22 mouse cellular contexts compared by ENCODE assay signal in the genomic region with DNA sequence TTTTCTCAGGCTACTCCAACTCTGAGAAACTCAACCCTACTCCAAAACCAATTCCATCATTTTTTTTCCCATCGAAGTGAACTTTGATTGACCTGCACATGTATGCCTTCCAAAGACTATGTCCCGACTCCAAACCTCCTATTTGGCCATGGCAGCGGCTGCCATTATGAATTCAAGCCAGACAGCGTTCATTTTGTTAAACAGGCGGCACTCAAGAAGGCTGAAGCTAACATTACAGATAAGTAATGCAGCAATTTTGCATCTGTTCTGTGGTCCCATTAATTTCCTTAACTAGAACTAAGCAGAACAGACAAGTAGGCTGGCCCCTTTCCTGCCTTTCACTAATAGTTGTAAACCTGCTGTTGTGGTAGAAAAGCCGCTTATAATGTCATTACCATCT.
"Had no signal": no experiment of that assay in that cellular context is flagged by ENCODE, and none has a peak within 500 bp of the region (broad histone marks: within the 10 kb centered on the region; RNA-seq: fewer than 3 reads in every experiment).

No protein-coding gene starts in this region.

- H3K4me2 ChIP-seq: embryonic facial prominence, embryonic 12.5 days; embryonic facial prominence, embryonic 13.5 days; embryonic facial prominence, embryonic 15.5 days; forebrain, embryonic 12.5 days; forebrain, embryonic 13.5 days; forebrain, embryonic 15.5 days had no signal

- H3K9me3 ChIP-seq: embryonic facial prominence, embryonic 10.5 days; embryonic facial prominence, embryonic 12.5 days; embryonic facial prominence, embryonic 13.5 days; embryonic facial prominence, embryonic 15.5 days; forebrain, embryonic 10.5 days; forebrain, embryonic 12.5 days; forebrain, embryonic 13.5 days; forebrain, embryonic 15.5 days had no signal

- ATAC-seq: forebrain, embryonic 13.5 days; forebrain, embryonic 14.5 days; forebrain, embryonic 15.5 days; forebrain, embryonic 16.5 days; forebrain, postnatal 0 days had no signal

- H3K27ac ChIP-seq: embryonic facial prominence, embryonic 10.5 days; embryonic facial prominence, embryonic 12.5 days; embryonic facial prominence, embryonic 13.5 days; embryonic facial prominence, embryonic 15.5 days; forebrain, embryonic 10.5 days; forebrain, embryonic 12.5 days; forebrain, embryonic 13.5 days; forebrain, embryonic 15.5 days; gastrocnemius, adult 2 months; heart, adult 2 months had no signal

- H3K4me3 ChIP-seq: embryonic facial prominence, embryonic 10.5 days; embryonic facial prominence, embryonic 12.5 days; embryonic facial prominence, embryonic 13.5 days; embryonic facial prominence, embryonic 15.5 days; erythroblast, embryonic 14.5 days; forebrain, embryonic 10.5 days; forebrain, embryonic 12.5 days; forebrain, embryonic 13.5 days; forebrain, embryonic 15.5 days; gastrocnemius, adult 2 months; heart, adult 2 months had no signal

- H3K36me3 ChIP-seq: embryonic facial prominence, embryonic 10.5 days; embryonic facial prominence, embryonic 12.5 days; embryonic facial prominence, embryonic 13.5 days; embryonic facial prominence, embryonic 15.5 days; forebrain, embryonic 10.5 days; forebrain, embryonic 12.5 days; forebrain, embryonic 15.5 days had no signal

- H3K27me3 ChIP-seq: embryonic facial prominence, embryonic 12.5 days; embryonic facial prominence, embryonic 13.5 days; embryonic facial prominence, embryonic 15.5 days; forebrain, embryonic 12.5 days; forebrain, embryonic 13.5 days; forebrain, embryonic 15.5 days had no signal

- H3K9ac ChIP-seq: embryonic facial prominence, embryonic 12.5 days; embryonic facial prominence, embryonic 13.5 days; embryonic facial prominence, embryonic 15.5 days; forebrain, embryonic 12.5 days; forebrain, embryonic 13.5 days; forebrain, embryonic 15.5 days; forebrain, postnatal 0 days had no signal

- H3K4me1 ChIP-seq: embryonic facial prominence, embryonic 12.5 days; embryonic facial prominence, embryonic 15.5 days had no signal

- DNase-seq: cerebellum, adult 9-10 months; cerebellum, adult 9-11 months; embryo, embryonic 11 days; forebrain, postnatal 0 days; gastrocnemius, adult 2 months; gastrocnemius, postnatal 10 days; gastrocnemius, postnatal 14 days; gastrocnemius, postnatal 25 days; gastrocnemius, postnatal 36 days; heart, adult 18-20 months; heart, adult 2 months had no signal
